Mouse (Mus musculus): ENCODE data around the gene Spag7. TPM values are rescaled to one million over a fixed set of nuclear protein-coding genes. Genes with fewer than 3 reads are reported as not detected.

Spag7 gene
- polyA plus RNA-seq, 1 experiment from 2014 or later, result 156 TPM

GRCm38 (mm10) chr11:70699051-70699450 is 29.8 kb upstream of the Spag7 start:
- Histone ChIP-seq H3K4me1 (peaks cover 24% of the 10 kb centered on the region), H3K9ac (replicated peaks) (no peak overlapping the region), H3K36me3 (peaks cover 6% of the 10 kb centered on the region), H3K27me3 (0 out of 2 replicates have a peak, but pooled peaks cover 2% of the 10 kb centered on the region), H3K4me3 (no peak overlapping the region), H3K9me3 (no peaks in the 10 kb centered on the region), H3K4me2 (replicated peaks) (no peak overlapping the region; the same call in 1 of the 2 replicates), H3K27ac (replicated peaks) (no peak overlapping the region)
- ATAC-seq (ENCODE audit: low FRiP score, low read depth), result no peak
- WGBS, result 77% methylated on average over 2 of the region's 2 CpGs

GRCm38 (mm10) chr11:70697376-70697775 is 28.2 kb upstream of the Spag7 start:
- WGBS, result 75% methylated on average over 3 of the region's 3 CpGs
- Histone ChIP-seq H3K9ac (replicated peaks) (no peak overlapping the region), H3K4me2 (replicated peaks) (no peak overlapping the region), H3K9me3 (no peaks in the 10 kb centered on the region), H3K27me3 (0 out of 2 replicates have a peak, but pooled peaks cover 2% of the 10 kb centered on the region), H3K36me3 (no peaks in the 10 kb centered on the region), H3K27ac (replicated peaks) (no peak overlapping the region), H3K4me1 (peaks cover 19% of the 10 kb centered on the region), H3K4me3 (no peak overlapping the region)
- ATAC-seq (ENCODE audit: low FRiP score, low read depth), result no peak

- Histone ChIP-seq H3K4me3 (no peak overlapping the region), H3K27me3 (0 out of 2 replicates have a peak, but pooled peaks cover 3% of the 10 kb centered on the region), H3K27ac (replicated peaks) (no peak overlapping the region), H3K9ac (replicated peaks) (no peak overlapping the region), H3K36me3 (no peaks in the 10 kb centered on the region), H3K9me3 (no peaks in the 10 kb centered on the region), H3K4me2 (replicated peaks) (no peak overlapping the region), H3K4me1 (peaks cover 6% of the 10 kb centered on the region)
- WGBS, result 64% methylated on average over 3 of the region's 3 CpGs
- no peak for ATAC-seq (ENCODE audit: low FRiP score, low read depth)
Observed at GRCm38 (mm10) chr11:70693504-70693903, 24.3 kb upstream of the Spag7 start.

- H3K4me2 ChIP-seq (replicated peaks), result no peak overlapping the region
- H3K36me3 ChIP-seq, result peaks cover 8% of the 10 kb centered on the region; the same call in 1 of the 2 replicates
- 0 out of 2 replicates have a peak, but pooled peaks cover 3% of the 10 kb centered on the region for H3K27me3 ChIP-seq
- H3K4me3 ChIP-seq, result no peak overlapping the region
- H3K9me3 ChIP-seq, result no peaks in the 10 kb centered on the region
- no peak for ATAC-seq (ENCODE audit: low FRiP score, low read depth)
- WGBS, result 54% methylated on average over 4 of the region's 4 CpGs
- H3K9ac ChIP-seq (replicated peaks), result no peak overlapping the region
- H3K4me1 ChIP-seq, result peaks cover 21% of the 10 kb centered on the region
- no peak overlapping the region for H3K27ac ChIP-seq (replicated peaks)
Observed at GRCm38 (mm10) chr11:70689578-70689977, 20.4 kb upstream of the Spag7 start.

GRCm38 (mm10) chr11:70688372-70688771 is 19.2 kb upstream of the Spag7 start:
- H3K4me3 ChIP-seq, result peak overlapping the region; percentile 83
- H3K27me3 ChIP-seq, result 0 out of 2 replicates have a peak, but pooled peaks cover 3% of the 10 kb centered on the region
- no peak for ATAC-seq (ENCODE audit: low FRiP score, low read depth)
- H3K27ac ChIP-seq (replicated peaks), result peak overlapping the region; percentile 70
- H3K4me2 ChIP-seq (replicated peaks), result peak overlapping the region; percentile 67
- peak overlapping the region; percentile 78 for H3K9ac ChIP-seq (replicated peaks)
- H3K36me3 ChIP-seq, result peaks cover 19% of the 10 kb centered on the region
- peaks cover 21% of the 10 kb centered on the region for H3K4me1 ChIP-seq
- H3K9me3 ChIP-seq, result no peaks in the 10 kb centered on the region
- 16% methylated on average over 8 of the region's 8 CpGs for WGBS

- H3K4me2 ChIP-seq (replicated peaks), result peak within 1 kb of the TSS; percentile 67
- peak within 1 kb of the TSS; percentile 70 for H3K27ac ChIP-seq (replicated peaks)
- 0 out of 2 replicates have a peak, but pooled peaks cover 3% of the 10 kb centered on the region for H3K27me3 ChIP-seq
- no peaks in the 10 kb centered on the region for H3K9me3 ChIP-seq
- WGBS, result 1% methylated on average over 55 of the region's 55 CpGs
- H3K4me1 ChIP-seq, result peaks cover 23% of the 10 kb centered on the region
- peaks cover 21% of the 10 kb centered on the region for H3K36me3 ChIP-seq
- ATAC-seq (ENCODE audit: low FRiP score, low read depth), result peak; percentile 87
- peak within 1 kb of the TSS; percentile 78 for H3K9ac ChIP-seq (replicated peaks)
- H3K4me3 ChIP-seq, result peak within 1 kb of the TSS; percentile 83
Observed at GRCm38 (mm10) chr11:70687601-70688199, 18.5 kb upstream of the Spag7 start, which contains the start of gene Camta2. Gene Camta2, minus strand, starts transcription at chr11:70688105.

GRCm38 (mm10) chr11:70686901-70687566 is 17.8 kb upstream of the Spag7 start:
- H3K36me3 ChIP-seq, result peaks cover 21% of the 10 kb centered on the region
- H3K4me1 ChIP-seq, result peaks cover 29% of the 10 kb centered on the region
- no peaks in the 10 kb centered on the region for H3K9me3 ChIP-seq
- H3K9ac ChIP-seq (replicated peaks), result peak overlapping the region; percentile 78
- 2% methylated on average over 16 of the region's 16 CpGs for WGBS
- 0 out of 2 replicates have a peak, but pooled peaks cover 3% of the 10 kb centered on the region for H3K27me3 ChIP-seq
- H3K4me3 ChIP-seq, result peak overlapping the region; percentile 83
- H3K27ac ChIP-seq (replicated peaks), result peak overlapping the region; percentile 70
- peak; percentile 71 for ATAC-seq (ENCODE audit: low FRiP score, low read depth)
- peak overlapping the region; percentile 67 for H3K4me2 ChIP-seq (replicated peaks)

- Histone ChIP-seq H3K36me3 (peaks cover 34% of the 10 kb centered on the region), H3K9me3 (no peaks in the 10 kb centered on the region), H3K27me3 (no peaks in the 10 kb centered on the region), H3K4me2 (replicated peaks) (no peak overlapping the region), H3K27ac (replicated peaks) (no peak overlapping the region), H3K9ac (replicated peaks) (no peak overlapping the region), H3K4me1 (peaks cover 32% of the 10 kb centered on the region), H3K4me3 (no peak overlapping the region)
- no peak for ATAC-seq (ENCODE audit: low FRiP score, low read depth)
- WGBS, result 93% methylated on average over 5 of the region's 5 CpGs
Observed at GRCm38 (mm10) chr11:70683640-70684039, 14.4 kb upstream of the Spag7 start.

- no peaks in the 10 kb centered on the region for H3K9me3 ChIP-seq
- H3K27ac ChIP-seq (replicated peaks), result peak overlapping the region; percentile 80
- 13% methylated on average over 11 of the region's 11 CpGs for WGBS
- H3K36me3 ChIP-seq, result peaks cover 38% of the 10 kb centered on the region
- H3K4me1 ChIP-seq, result peaks cover 22% of the 10 kb centered on the region
- peak; percentile 87 for ATAC-seq (ENCODE audit: low FRiP score, low read depth)
- H3K9ac ChIP-seq (replicated peaks), result peak overlapping the region; percentile 39; the same call in 1 of the 2 replicates
- H3K4me2 ChIP-seq (replicated peaks), result peak overlapping the region; percentile 26; the same call in 1 of the 2 replicates
- no peak overlapping the region for H3K4me3 ChIP-seq
- H3K27me3 ChIP-seq, result no peaks in the 10 kb centered on the region
Observed at GRCm38 (mm10) chr11:70681897-70682581, 12.8 kb upstream of the Spag7 start.

GRCm38 (mm10) chr11:70681170-70681569 is 12.0 kb upstream of the Spag7 start:
- H3K4me2 ChIP-seq (replicated peaks), result no peak overlapping the region

GRCm38 (mm10) chr11:70679894-70680293 is 10.7 kb upstream of the Spag7 start:
- Histone ChIP-seq H3K4me1 (peaks cover 16% of the 10 kb centered on the region), H3K27ac (replicated peaks) (no peak overlapping the region), H3K36me3 (peaks cover 49% of the 10 kb centered on the region), H3K4me2 (replicated peaks) (no peak overlapping the region), H3K9ac (replicated peaks) (no peak overlapping the region), H3K4me3 (no peak overlapping the region), H3K9me3 (no peaks in the 10 kb centered on the region), H3K27me3 (no peaks in the 10 kb centered on the region)
- 93% methylated on average over 8 of the region's 8 CpGs for WGBS
- ATAC-seq (ENCODE audit: low FRiP score, low read depth), result no peak

More at GRCm38 (mm10) chr11:70681170-70681569, 12.0 kb upstream of the Spag7 start:
- H3K27ac ChIP-seq (replicated peaks), result peak overlapping the region; percentile 80; the same call in 1 of the 2 replicates
- no peak overlapping the region for H3K9ac ChIP-seq (replicated peaks)
- H3K36me3 ChIP-seq, result peaks cover 46% of the 10 kb centered on the region
- H3K27me3 ChIP-seq, result no peaks in the 10 kb centered on the region
- WGBS, result 61% methylated on average over 12 of the region's 12 CpGs
- H3K9me3 ChIP-seq, result no peaks in the 10 kb centered on the region
- peaks cover 16% of the 10 kb centered on the region for H3K4me1 ChIP-seq
- H3K4me3 ChIP-seq, result no peak overlapping the region
- ATAC-seq (ENCODE audit: low FRiP score, low read depth), result no peak

GRCm38 (mm10) chr11:70679361-70679760 is 10.1 kb upstream of the Spag7 start:
- no peak for ATAC-seq (ENCODE audit: low FRiP score, low read depth)
- WGBS, result 97% methylated on average over 8 of the region's 8 CpGs
- Histone ChIP-seq H3K4me2 (replicated peaks) (no peak overlapping the region), H3K9me3 (no peaks in the 10 kb centered on the region), H3K9ac (replicated peaks) (no peak overlapping the region), H3K4me3 (no peak overlapping the region), H3K27ac (replicated peaks) (no peak overlapping the region), H3K36me3 (peaks cover 49% of the 10 kb centered on the region), H3K4me1 (peaks cover 16% of the 10 kb centered on the region), H3K27me3 (no peaks in the 10 kb centered on the region)

All from midbrain, embryonic 12.5 days (tissue).